Mouse (Mus musculus) ES-Bruce4 (cell line): Measurements from ENCODE around the gene Med13. TPM values are rescaled to one million over a fixed set of nuclear protein-coding genes. Genes with fewer than 3 reads are reported as not detected.

Experiments
- H3K27ac ChIP-seq: 2 replicates; pipeline ENCODE4 v1.5.1; 2012; ENCODE audit warnings: low read length, inconsistent platforms; ENCODE audit not compliant: insufficient read depth
- H3K27me3 ChIP-seq: 2 replicates; pipeline ENCODE4 v1.6.1; 2012; ENCODE audit warnings: mild to moderate bottlenecking, low read length, inconsistent platforms; ENCODE audit not compliant: control insufficient read depth, poor library complexity, insufficient read depth, severe bottlenecking
- H3K36me3 ChIP-seq: 2 replicates; pipeline ENCODE4 v1.6.1; 2012; ENCODE audit warnings: inconsistent platforms, mild to moderate bottlenecking, low read length, moderate library complexity; ENCODE audit not compliant: control insufficient read depth, poor library complexity, insufficient read depth, severe bottlenecking
- H3K4me1 ChIP-seq: one replicate; pipeline ENCODE4 v1.8.1; 2011; ENCODE audit warnings: low read length; ENCODE audit not compliant: control insufficient read depth, insufficient read depth
- H3K4me3 ChIP-seq: 2 replicates; pipeline ENCODE4 v1.5.1; 2011; ENCODE audit warnings: low read depth, mild to moderate bottlenecking, low read length
- H3K9ac ChIP-seq: 2 replicates; pipeline ENCODE4 v1.6.1; 2012; ENCODE audit warnings: low read depth, mild to moderate bottlenecking, inconsistent platforms; ENCODE audit not compliant: poor library complexity, severe bottlenecking
- H3K9me3 ChIP-seq: replicated peaks from 2 replicates; pipeline ENCODE4 v1.6.1; 2012; ENCODE audit warnings: mild to moderate bottlenecking, low read length, inconsistent platforms; ENCODE audit not compliant: control insufficient read depth, poor library complexity, insufficient read depth, severe bottlenecking
- CTCF ChIP-seq: IDR thresholded peaks from one replicate; pipeline ENCODE4 v1.8.1; 2011; ENCODE audit warnings: low read depth, low read length
- EP300 ChIP-seq: IDR thresholded peaks from 2 replicates; pipeline ENCODE4 v1.6.1; 2011; ENCODE audit warnings: low read depth, low read length; ENCODE audit not compliant: insufficient read depth
- POLR2A ChIP-seq: IDR thresholded peaks from one replicate; pipeline ENCODE4 v1.8.1; 2011; ENCODE audit warnings: low read length; ENCODE audit not compliant: insufficient read depth
- polyA plus RNA-seq: library from polyadenylated mRNA; stranded (reverse); fragments of >200 nt; gene quantifications from 2 replicates; pipeline ENCODE4 v1.2.4, GENCODE M21; 2011; ENCODE audit warnings: low read depth; ENCODE audit not compliant: missing spikeins, insufficient read depth, insufficient read length

The Med13 gene
- polyA plus RNA-seq, 1 experiment: 58.7 TPM

DNA sequence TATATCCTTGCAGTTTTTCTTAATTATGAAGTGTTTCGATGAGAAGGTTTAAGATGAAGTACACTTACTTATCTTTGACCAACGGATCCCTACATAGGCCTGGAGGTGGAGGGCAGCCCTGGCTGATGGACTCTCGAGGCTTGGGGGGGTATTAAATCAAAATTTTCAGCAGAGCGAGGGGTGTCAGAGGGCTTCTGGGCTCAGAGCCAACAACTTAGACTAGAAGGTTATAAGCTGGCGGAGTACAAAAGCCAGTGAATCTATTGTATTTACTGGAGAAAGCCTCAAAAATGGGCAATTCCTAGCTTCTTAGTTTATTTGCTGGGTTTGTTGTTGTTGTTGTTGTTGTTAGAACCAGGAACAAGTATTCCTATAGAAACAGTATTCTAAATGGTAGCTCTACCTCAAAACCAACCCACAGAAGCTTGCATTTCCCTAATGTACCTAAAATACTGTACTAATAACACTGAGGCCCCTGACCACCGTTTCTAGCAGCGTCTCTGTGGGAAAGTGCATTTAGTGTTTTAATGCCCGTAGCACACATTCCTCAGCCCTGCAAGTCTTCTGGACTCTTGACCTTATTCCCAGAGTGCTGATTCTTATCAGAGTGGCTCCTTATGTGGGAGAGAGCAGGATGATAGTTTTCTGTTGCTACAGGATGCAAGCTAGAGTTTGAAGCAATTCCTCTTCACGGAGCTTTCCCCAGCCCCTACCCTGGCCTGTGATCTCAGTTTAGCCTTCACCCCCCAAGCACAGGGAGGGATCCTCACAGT is 29.9 kb upstream of the Med13 start:
- H3K9me3 ChIP-seq: no peaks in the 10 kb centered on the region
- H3K27me3 ChIP-seq: no peaks in the 10 kb centered on the region
- no peak overlapping the region for H3K4me3 ChIP-seq
- TF ChIP-seq CTCF (no peak), EP300 (no peak), POLR2A (no peak)
- H3K4me1 ChIP-seq: no peaks in the 10 kb centered on the region
- H3K36me3 ChIP-seq: no peaks in the 10 kb centered on the region
- no peak overlapping the region for H3K9ac ChIP-seq
- H3K27ac ChIP-seq: no peak overlapping the region

DNA sequence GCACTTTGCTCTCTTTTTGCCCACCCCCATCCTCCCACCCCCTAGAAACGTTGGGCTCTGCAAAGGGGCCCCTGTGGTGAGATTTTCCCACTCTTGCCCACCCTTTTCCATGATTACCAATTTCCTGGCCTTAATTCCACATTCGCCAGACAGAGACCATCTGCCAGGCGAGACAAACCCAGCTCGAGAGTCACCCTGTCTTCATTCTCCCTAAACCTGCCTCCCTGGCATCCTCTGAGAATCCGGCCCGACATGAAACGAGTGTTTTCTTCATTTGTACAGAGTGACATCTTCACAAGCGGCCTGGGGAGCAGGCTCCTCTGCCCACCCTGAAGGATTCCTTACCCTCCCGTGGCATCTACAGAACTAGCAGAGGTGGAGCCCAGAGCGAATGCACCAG is 29.2 kb upstream of the Med13 start:
- Histone ChIP-seq H3K36me3 (no peaks in the 10 kb centered on the region), H3K9ac (no peak overlapping the region), H3K9me3 (no peaks in the 10 kb centered on the region), H3K27me3 (no peaks in the 10 kb centered on the region), H3K4me1 (no peaks in the 10 kb centered on the region), H3K27ac (no peak overlapping the region), H3K4me3 (no peak overlapping the region)
- TF ChIP-seq EP300: no peak
- TF ChIP-seq CTCF: no peak
- TF ChIP-seq POLR2A: no peak

DNA sequence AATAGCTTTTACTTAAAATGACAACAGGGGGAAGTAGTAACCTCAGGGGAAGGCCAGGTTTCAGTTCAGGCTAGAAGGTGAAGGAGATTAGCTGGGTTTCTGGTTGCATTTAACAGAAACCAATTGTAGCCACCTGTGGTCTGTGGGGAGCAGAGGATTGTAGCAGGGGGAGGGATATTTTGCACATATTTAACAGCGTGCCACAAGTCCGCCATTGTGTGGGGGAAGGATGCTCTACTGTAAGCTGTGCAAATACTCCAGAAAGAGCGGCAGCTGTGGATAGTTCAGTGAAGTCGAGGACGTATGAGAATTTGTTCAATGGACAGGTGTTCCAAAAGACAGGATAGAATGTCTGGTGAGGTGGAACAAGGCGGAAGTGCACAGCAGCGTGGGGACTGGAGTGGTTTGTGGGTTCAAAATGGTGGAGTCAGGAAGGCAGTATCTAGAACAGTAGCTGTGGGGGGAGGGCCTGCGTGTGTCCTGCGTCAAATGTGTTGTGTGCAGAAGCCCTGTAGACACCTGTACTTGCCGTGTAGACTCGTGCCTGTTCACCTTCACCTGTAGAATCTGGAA is 28.4 kb upstream of the Med13 start:
- Histone ChIP-seq H3K9ac (no peak overlapping the region), H3K9me3 (no peaks in the 10 kb centered on the region), H3K36me3 (no peaks in the 10 kb centered on the region), H3K4me1 (no peaks in the 10 kb centered on the region), H3K27me3 (no peaks in the 10 kb centered on the region), H3K4me3 (no peak overlapping the region), H3K27ac (no peak overlapping the region)
- TF ChIP-seq CTCF (no peak), POLR2A (no peak), EP300 (no peak)

DNA sequence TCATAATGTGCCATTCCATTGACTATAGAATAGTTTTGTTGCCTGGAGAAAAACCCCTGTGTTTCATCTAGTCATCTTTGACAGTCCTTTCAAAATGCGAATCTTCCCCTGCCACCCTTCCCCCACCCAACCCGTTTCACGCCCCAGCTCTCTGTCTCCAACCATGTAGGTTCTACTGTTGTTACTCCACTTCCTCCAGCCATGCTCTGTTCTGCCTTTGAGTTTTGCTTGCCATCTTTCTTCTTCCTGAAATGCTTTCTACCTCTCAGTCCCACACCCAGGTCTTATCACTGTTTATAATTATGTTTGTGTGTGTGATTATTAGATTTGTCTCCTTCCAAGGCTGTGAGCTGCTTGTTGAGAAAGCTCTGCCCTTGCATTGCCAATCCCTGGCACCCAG is 26.7 kb upstream of the Med13 start:
- Histone ChIP-seq H3K4me1 (no peaks in the 10 kb centered on the region), H3K27me3 (0 out of 2 replicates have a peak, but pooled peaks cover 1% of the 10 kb centered on the region), H3K27ac (no peak overlapping the region), H3K9me3 (no peaks in the 10 kb centered on the region), H3K4me3 (no peak overlapping the region), H3K36me3 (no peaks in the 10 kb centered on the region), H3K9ac (no peak overlapping the region)
- no peak for TF ChIP-seq EP300
- no peak for TF ChIP-seq POLR2A
- TF ChIP-seq CTCF: no peak

DNA sequence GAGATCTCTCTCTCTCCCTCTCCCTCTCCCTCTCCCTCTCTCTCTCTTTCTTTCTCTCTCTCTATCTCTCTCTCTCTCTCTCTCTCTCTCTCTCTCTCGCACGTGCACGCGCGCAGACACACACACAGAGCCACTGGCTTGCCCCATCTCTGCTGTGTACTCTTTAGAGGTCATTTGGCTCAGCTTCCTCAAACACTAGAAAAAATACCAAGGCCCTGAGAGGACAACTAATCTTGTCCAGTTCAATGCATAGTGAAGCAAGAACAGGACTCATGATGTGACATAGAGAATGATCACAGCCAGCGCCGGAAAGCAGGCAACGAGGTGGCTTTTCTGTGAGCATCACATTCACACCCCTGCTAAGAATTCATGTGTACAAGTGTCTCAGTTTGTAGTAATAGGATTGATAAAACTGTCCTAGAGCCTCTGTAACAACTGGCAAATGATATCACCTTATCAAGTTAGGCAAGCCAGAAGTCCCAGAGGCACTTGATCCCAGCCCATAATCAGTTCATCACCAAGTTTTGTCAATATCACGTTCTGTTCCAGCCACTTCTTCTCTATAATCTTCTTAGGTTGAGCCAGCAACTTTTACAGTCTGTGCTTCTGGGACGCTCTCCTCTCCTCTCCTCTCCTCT is 25.2 kb upstream of the Med13 start:
- TF ChIP-seq EP300: no peak
- no peak for TF ChIP-seq CTCF
- TF ChIP-seq POLR2A: no peak
- Histone ChIP-seq H3K27ac (no peak overlapping the region), H3K36me3 (no peaks in the 10 kb centered on the region), H3K9ac (no peak overlapping the region), H3K4me1 (no peaks in the 10 kb centered on the region), H3K27me3 (peaks cover 1% of the 10 kb centered on the region; the same call in 1 of the 2 replicates), H3K4me3 (no peak overlapping the region), H3K9me3 (no peaks in the 10 kb centered on the region)

DNA sequence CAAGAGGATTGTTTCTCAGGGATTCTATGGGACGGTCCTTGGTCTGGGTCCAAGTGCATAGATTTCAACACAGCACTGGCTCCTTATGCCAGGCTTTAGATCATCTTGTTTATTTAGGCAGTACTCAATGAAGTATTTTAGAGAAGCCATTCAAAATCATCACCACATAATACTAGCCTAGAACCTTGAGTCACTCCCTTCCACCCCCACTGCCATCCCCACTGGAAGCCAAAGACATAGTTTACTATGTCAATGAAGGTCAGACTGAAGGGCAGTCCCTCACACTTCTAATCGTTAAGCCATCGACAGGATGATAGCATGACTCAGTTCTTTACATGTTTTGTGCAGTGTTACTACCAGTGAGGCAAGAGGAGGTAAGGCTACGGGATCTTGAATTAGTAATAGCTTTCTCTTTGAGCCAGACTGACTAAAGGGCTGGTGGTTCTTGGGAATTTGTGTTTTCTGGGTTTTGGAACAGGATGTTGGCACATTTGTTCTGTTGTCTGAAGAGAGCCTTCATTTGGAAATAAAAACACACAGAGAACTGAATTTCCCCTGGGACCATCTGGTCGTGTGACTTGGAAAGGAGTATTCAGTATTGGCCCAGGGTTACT is 24.2 kb upstream of the Med13 start:
- no peaks in the 10 kb centered on the region for H3K4me1 ChIP-seq
- no peaks in the 10 kb centered on the region for H3K36me3 ChIP-seq
- H3K9me3 ChIP-seq: no peaks in the 10 kb centered on the region
- TF ChIP-seq CTCF: no peak
- TF ChIP-seq POLR2A: no peak
- no peak for TF ChIP-seq EP300
- no peak overlapping the region for H3K27ac ChIP-seq
- no peak overlapping the region for H3K9ac ChIP-seq
- H3K4me3 ChIP-seq: no peak overlapping the region
- H3K27me3 ChIP-seq: peaks cover 1% of the 10 kb centered on the region; the same call in 1 of the 2 replicates
